In the genomic region with DNA sequence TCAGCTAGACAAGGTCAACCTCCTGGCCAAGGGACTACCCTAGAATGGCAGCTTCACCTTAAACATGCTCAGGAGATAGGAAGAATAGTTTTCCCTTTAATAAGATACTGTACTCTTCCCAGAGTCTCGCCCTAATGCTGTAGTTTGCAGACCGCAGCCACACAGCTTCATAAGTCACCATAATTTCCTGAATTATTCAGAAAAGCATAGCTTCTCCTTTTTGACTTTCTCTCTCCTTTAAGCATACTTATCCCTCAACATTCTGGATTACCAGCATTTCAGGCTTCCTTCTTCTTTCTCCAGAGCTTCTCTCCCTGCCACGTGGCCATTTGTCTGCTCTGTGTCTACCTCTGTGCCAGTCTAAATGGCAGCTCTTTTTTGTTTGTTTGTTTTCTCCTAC, we compare ENCODE assay signal across 19 mouse cellular contexts.
A peak's percentile ranks its signal among the peaks of the same experiment; 100 is the strongest.
DNase-seq lines count a peak whose midpoint lies in the region; ATAC-seq lines count a peak whose summit lies in the region.
"Had no signal": no experiment of that assay in that cellular context is flagged by ENCODE, and none has a peak within 500 bp of the region (broad histone marks: within the 10 kb centered on the region; RNA-seq: fewer than 3 reads in every experiment).

No protein-coding gene starts in this region.

- DNase-seq in heart, adult 11 months: peak; percentile 35
- no peak for DNase-seq in heart, postnatal 4 days
- no peak for DNase-seq in adrenal gland, adult 2 months
- DNase-seq in urinary bladder, postnatal 14 days (ENCODE audit: low spot score): no peak
- DNase-seq: adrenal gland, postnatal 10 days; cerebellum, adult 11-12 months; cerebellum, adult 8-10 months; cerebellum, postnatal 10 days; cerebellum, postnatal 36 days; gastrocnemius, postnatal 10 days; gastrocnemius, postnatal 36 days; heart, postnatal 14 days had no signal

- ATAC-seq in granulocyte monocyte progenitor cell, adult 5-6 weeks (replicated peaks; ENCODE audit: poor library complexity, severe bottlenecking): peak; percentile 85
- ATAC-seq in megakaryocyte, adult 5-6 weeks (ENCODE audit: poor library complexity, severe bottlenecking): peak; percentile 79
- ATAC-seq: activated CD4-positive, CD25-positive, alpha-beta regulatory T cell, adult 4 months; forebrain, embryonic 13.5 days; forebrain, embryonic 16.5 days; hindbrain, postnatal 0 days; inflammation-experienced regulatory T-cells, adult 6 months had no signal
